Mouse (Mus musculus): ENCODE measurements around the gene Isca2. TPM values are rescaled to one million over a fixed set of nuclear protein-coding genes. Genes with fewer than 3 reads are reported as not detected.

Gene Isca2
- total RNA-seq, 2 experiments from 2014 or later = 51.6 to 64.3 TPM

DNA sequence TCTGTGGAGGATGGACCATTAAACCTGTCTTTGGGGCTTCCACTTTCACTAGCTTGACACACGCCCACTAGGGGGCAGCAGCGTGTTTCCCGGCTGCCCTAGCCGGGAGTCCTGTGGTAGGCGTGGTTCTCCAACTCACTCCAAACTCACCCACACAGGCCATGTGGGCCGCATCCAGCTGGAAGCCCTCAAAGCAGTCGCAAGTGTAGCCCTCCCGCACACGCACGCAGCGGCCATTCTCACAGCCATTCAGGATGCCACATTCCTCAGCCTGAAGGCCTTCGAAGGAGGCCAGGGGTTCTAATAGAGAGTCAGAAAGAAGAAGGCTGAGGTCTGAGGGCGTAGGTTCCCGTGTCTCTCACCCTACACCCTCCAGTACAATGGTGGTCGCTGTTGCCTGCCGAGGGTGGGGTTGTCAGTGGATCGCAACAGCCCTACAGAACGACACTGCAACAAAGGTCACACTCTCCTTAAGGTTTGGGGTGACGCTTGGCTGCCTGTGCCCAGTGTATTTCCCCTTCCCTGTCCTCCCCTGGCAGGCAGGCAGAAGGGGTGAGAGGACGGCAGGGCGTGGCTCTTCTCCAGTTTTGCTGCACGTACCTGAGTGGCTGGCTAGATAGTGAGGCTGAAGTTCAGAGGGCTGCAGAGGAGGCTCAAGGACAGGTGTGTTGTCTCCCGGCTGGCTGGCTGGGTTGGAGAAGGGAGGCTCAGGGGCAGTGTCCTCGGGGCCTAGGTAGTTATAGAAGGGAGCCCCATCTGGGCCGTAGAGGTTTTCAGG, 11.7 kb downstream of the Isca2 start:
- Histone ChIP-seq H3K27ac (no peak overlapping the region), H3K4me3 (0 out of 2 replicates have a peak overlapping the region, but pooled peaks have one; percentile 22)
- peak; percentile 92 for TF ChIP-seq CTCF (conservative IDR thresholded peaks at IDR 0.05)
- DNase-seq (ENCODE audit: low spot score in 2 of 2) = peak; percentile 86 to 92

- DNase-seq (ENCODE audit: low spot score in 2 of 2) = no peak
- Histone ChIP-seq H3K4me3 (no peak overlapping the region), H3K27ac (no peak overlapping the region)
- no peak for TF ChIP-seq CTCF (conservative IDR thresholded peaks at IDR 0.05)
These were observed 13.0 kb downstream of the Isca2 start for GRCm38 (mm10) chr12:84786091-84786490.

- H3K4me3 ChIP-seq = no peak overlapping the region
- no peak for TF ChIP-seq CTCF (conservative IDR thresholded peaks at IDR 0.05)
- H3K27ac ChIP-seq = no peak overlapping the region
- DNase-seq (ENCODE audit: low spot score in 2 of 2) = no peak
These were observed 17.8 kb downstream of the Isca2 start for GRCm38 (mm10) chr12:84790853-84791252.

DNA sequence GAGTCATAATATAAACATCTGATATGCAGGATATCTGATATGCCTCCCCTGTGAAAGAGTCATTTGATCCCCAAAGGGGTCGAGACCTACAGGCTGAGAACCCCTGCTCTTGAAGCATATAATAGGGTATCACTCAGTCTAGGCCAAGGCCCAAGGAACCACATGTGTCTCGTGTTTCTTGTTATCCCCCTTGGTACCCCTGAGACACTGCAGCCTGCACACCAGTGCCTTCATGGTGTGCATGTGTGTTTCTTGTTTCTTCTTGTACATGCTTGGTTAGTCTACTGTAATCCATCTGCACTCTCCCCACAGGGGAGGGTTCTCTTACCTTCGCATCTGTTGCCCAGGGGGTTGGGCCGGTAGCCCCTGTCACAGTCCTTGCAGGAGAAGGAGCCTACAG, 19.6 kb downstream of the Isca2 start:
- no peak for TF ChIP-seq CTCF (conservative IDR thresholded peaks at IDR 0.05)
- no peak for DNase-seq (ENCODE audit: low spot score in 2 of 2)
- H3K4me3 ChIP-seq = no peak overlapping the region
- no peak overlapping the region for H3K27ac ChIP-seq

- no peak overlapping the region for H3K27ac ChIP-seq
These were observed 21.6 kb downstream of the Isca2 start for GRCm38 (mm10) chr12:84794647-84795046.

DNA sequence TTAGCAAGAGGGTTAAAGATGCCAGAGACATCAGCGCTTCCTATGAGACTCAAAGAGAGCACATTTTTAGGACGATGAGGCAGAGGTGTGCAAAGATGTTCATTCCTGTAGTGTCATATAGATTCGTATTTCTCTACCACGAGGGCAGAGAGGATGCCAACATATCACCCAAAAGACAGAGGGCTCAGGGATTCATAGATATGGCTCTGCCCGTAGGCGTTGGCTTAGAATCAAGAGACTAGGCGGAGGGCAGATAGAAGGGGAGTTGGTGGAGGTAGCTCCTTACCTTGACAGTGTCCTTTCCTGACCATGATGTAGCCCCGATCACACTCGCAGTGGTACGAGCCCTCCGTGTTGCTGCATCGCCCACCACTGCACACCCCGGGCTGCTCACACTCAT, 26.0 kb downstream of the Isca2 start:
- no peak overlapping the region for H3K4me3 ChIP-seq
- no peak for TF ChIP-seq CTCF (conservative IDR thresholded peaks at IDR 0.05)
- H3K27ac ChIP-seq = no peak overlapping the region
- no peak for DNase-seq (ENCODE audit: low spot score in 2 of 2)

More at GRCm38 (mm10) chr12:84794647-84795046, 21.6 kb downstream of the Isca2 start:
- no peak for DNase-seq (ENCODE audit: low spot score in 2 of 2)
- no peak overlapping the region for H3K4me3 ChIP-seq
- no peak for TF ChIP-seq CTCF (conservative IDR thresholded peaks at IDR 0.05)

- no peak for TF ChIP-seq CTCF (conservative IDR thresholded peaks at IDR 0.05)
- no peak for DNase-seq (ENCODE audit: low spot score in 2 of 2)
- Histone ChIP-seq H3K4me3 (no peak overlapping the region), H3K27ac (no peak overlapping the region)
These were observed 27.4 kb downstream of the Isca2 start for GRCm38 (mm10) chr12:84800419-84800818.

DNA sequence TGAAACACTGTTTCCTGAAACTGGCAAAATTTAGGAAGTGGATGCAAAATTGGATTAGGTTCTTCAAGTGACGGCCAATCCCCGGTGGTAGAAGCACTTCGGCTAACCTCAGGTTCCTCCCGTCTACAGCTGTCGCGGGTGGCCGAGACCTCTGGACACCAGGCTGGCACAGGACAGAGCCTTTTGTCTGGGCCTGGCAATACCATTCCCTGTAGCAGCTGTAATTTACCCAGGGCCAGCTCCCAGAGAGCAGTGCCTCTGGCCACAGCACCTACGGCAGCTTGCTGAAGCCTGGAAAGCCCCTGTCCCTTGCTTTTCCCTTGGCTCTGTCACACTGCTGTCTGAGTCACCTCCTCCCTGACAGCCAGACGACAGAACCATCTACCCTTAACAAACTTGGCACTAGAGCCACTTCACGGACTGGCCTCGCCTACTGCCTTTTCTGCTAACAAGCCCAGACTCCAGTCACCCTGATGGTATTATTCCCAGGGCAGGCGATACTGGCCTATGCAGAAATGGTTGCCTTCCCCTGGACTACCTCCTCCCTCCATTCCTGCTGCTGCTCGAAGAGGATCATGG, 28.6 kb downstream of the Isca2 start:
- DNase-seq (ENCODE audit: low spot score in 2 of 2) = no peak
- Histone ChIP-seq H3K4me3 (no peak overlapping the region), H3K27ac (no peak overlapping the region)
- no peak for TF ChIP-seq CTCF (conservative IDR thresholded peaks at IDR 0.05)

DNA sequence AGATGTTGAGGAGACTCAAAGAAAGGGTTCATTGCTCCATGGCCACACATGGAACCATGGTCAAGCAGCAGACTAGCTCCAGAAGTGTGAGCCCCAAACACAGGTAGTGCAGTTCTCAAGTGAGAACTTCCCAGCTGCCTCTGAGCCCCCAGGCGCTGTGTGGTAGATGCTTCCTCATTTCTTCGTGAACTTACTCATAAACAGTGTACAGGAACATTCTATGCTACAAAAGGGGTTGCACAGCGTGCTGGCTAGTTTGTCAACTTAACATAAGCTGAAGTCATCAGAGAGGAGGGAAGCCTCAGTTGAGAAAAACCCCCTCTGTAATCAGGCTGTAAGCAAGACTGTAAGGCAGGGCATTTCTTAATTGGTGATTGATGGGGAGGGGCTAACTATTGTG, 29.6 kb downstream of the Isca2 start:
- Histone ChIP-seq H3K27ac (no peak overlapping the region), H3K4me3 (no peak overlapping the region)
- no peak for TF ChIP-seq CTCF (conservative IDR thresholded peaks at IDR 0.05)

GRCm38 (mm10) chr12:84805228-84805842, 32.3 kb downstream of the Isca2 start:
- Histone ChIP-seq H3K4me3 (no peak overlapping the region), H3K27ac (no peak overlapping the region)
- DNase-seq (ENCODE audit: low spot score in 2 of 2) = no peak
- TF ChIP-seq CTCF (conservative IDR thresholded peaks at IDR 0.05) = no peak

More for the DNA sequence above, 29.6 kb downstream of the Isca2 start:
- DNase-seq (ENCODE audit: low spot score in 2 of 2) = no peak

GRCm38 (mm10) chr12:84806010-84806409, 33.0 kb downstream of the Isca2 start:
- TF ChIP-seq CTCF (conservative IDR thresholded peaks at IDR 0.05) = no peak
- no peak for DNase-seq (ENCODE audit: low spot score in 2 of 2)
- H3K27ac ChIP-seq = no peak overlapping the region
- H3K4me3 ChIP-seq = no peak overlapping the region

DNA sequence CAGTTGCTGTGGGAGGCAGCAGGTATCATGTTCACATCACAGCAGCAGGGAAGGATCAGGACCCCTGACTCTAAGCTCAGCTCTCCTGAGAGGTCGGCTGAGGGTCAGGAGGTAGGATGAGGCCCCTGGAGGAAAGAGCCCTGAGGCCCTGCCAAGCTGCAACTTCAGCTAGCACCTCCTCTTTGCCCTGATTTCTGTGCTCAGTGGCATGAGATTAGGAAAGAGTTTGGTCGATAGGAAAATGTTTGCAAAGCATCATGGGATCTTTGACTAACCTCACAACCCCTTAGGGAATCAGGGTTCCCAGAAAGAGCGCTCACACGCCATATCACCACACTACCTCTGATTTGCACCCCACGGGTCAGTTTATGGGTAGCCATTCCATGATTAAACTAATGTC, 33.7 kb downstream of the Isca2 start:
- H3K27ac ChIP-seq = no peak overlapping the region
- no peak for DNase-seq (ENCODE audit: low spot score in 2 of 2)
- H3K4me3 ChIP-seq = no peak overlapping the region
- no peak for TF ChIP-seq CTCF (conservative IDR thresholded peaks at IDR 0.05)

DNA sequence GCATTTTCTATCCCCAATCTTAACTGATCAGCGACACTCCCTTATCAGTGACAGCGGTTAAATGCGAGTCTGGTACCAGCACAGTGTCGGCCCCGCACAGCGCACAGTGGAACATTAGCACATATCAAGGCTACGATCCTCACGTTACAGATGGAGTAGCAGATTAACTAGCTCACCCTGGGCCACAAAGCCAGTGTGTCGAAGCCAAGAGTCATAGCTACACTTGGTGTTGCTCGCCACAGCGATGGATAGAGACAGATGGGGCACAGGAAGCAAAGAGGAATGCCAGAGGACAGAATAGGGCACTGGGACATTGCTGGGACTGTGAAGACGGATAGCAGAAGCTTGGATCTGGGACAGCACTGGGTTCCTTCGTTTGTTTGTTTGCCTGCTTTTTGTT, 34.3 kb downstream of the Isca2 start:
- DNase-seq (ENCODE audit: low spot score in 2 of 2) = no peak
- TF ChIP-seq CTCF (conservative IDR thresholded peaks at IDR 0.05) = no peak
- no peak overlapping the region for H3K4me3 ChIP-seq
- no peak overlapping the region for H3K27ac ChIP-seq
